7 mouse cellular contexts compared by ENCODE assay signal in the genomic region with DNA sequence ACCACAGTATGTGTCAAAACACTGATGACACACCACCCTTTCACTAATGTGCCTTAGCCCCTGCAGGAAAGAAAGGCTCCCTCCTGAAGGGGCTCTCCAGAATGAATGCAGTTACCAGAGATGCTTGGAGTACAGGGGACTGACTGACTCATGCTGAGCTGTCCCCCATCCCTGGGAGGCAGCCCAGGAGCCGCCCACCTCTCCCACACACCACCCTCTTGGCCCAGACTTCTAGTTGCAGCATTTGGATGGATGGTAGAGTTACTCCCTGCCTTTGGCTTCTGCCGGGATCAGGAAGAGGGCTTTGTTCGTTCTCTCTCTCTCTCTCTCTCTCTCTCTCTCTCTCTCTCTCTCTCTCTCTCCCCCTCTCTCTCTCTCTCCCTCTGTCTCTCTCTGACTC. TPM values are rescaled to one million over a fixed set of nuclear protein-coding genes. Genes with fewer than 3 reads are reported as not detected.
DNase-seq lines count a peak whose midpoint lies in the region; ATAC-seq and TF ChIP-seq lines count a peak whose summit lies in the region.

No protein-coding gene starts in this region.

- peak overlapping the region; percentile 73 for H3K27ac ChIP-seq in lung, embryonic 14.5 days (ENCODE audit: low read depth)
- peak overlapping the region; percentile 34; the same call in 1 of the 2 replicates for H3K27ac ChIP-seq in bone marrow, adult 2 months (ENCODE audit: control insufficient read depth, insufficient read depth, low read depth, low read length, poor library complexity)
- H3K27ac ChIP-seq in forebrain, embryonic 12.5 days, result peak overlapping the region; percentile 54; the same call in 1 of the 2 replicates

- H3K9ac ChIP-seq in lung, embryonic 14.5 days, result no peak overlapping the region
- H3K9ac ChIP-seq in forebrain, embryonic 12.5 days, result no peak overlapping the region

- intact Hi-C loops in left cerebral cortex, postnatal 25 days (cut with DNase I), result loop anchor here (2.0 kb wide), 1 partner anchor 55 kb away; no protein-coding TSS in a partner anchor

- no peaks in the 10 kb centered on the region for H3K9me3 ChIP-seq in lung, embryonic 14.5 days (ENCODE audit: low read depth, low read length)
- no peaks in the 10 kb centered on the region for H3K9me3 ChIP-seq in forebrain, embryonic 12.5 days

- WGBS in lung, embryonic 14.5 days, result 21% methylated on average over 3 of the region's 3 CpGs
- 19% methylated on average over 3 of the region's 3 CpGs for WGBS in lung, adult 2 months
- 20% methylated on average over 3 of the region's 3 CpGs for WGBS in bone marrow, adult 2 months
- 47% methylated on average over 3 of the region's 3 CpGs for WGBS in forebrain, embryonic 12.5 days

- TF ChIP-seq CTCF in lung, embryonic 14.5 days (IDR thresholded peaks at IDR 0.05; ENCODE audit: low read depth), result no peak
- TF ChIP-seq CTCF in lung, adult 2 months (IDR thresholded peaks at IDR 0.05; ENCODE audit: insufficient read depth, low read length), result no peak
- no peak for TF ChIP-seq CTCF in bone marrow, adult 2 months (IDR thresholded peaks at IDR 0.05; ENCODE audit: control insufficient read depth, insufficient read depth, low read length)

- peaks cover 11% of the 10 kb centered on the region; the same call in 1 of the 2 replicates for H3K4me1 ChIP-seq in lung, embryonic 14.5 days (ENCODE audit: insufficient read depth)
- peaks cover 11% of the 10 kb centered on the region; the same call in 1 of the 2 replicates for H3K4me1 ChIP-seq in lung, adult 2 months (ENCODE audit: control insufficient read depth, insufficient read depth, low read length)
- peaks cover 2% of the 10 kb centered on the region; the same call in 1 of the 2 replicates for H3K4me1 ChIP-seq in bone marrow, adult 2 months (ENCODE audit: control insufficient read depth, insufficient read depth, low read length)
- peaks cover 27% of the 10 kb centered on the region for H3K4me1 ChIP-seq in forebrain, embryonic 12.5 days

- H3K4me2 ChIP-seq in lung, embryonic 14.5 days, result peak overlapping the region; percentile 40; the same call in 1 of the 2 replicates
- peak overlapping the region; percentile 30; the same call in 1 of the 2 replicates for H3K4me2 ChIP-seq in forebrain, embryonic 12.5 days

- no peaks in the 10 kb centered on the region for H3K27me3 ChIP-seq in lung, embryonic 14.5 days (ENCODE audit: insufficient read depth, low read length)
- H3K27me3 ChIP-seq in forebrain, embryonic 12.5 days, result peaks cover 15% of the 10 kb centered on the region; the same call in 1 of the 2 replicates

- DNase-seq in lung, embryonic 14.5 days, result no peak
- DNase-seq in lung, adult 2 months, result no peak
- peak; percentile 24 to 76 for DNase-seq in left cerebral cortex, postnatal 25 days (ENCODE audit: low spot score in 2 of 2)
- DNase-seq in testis, postnatal 10 days (ENCODE audit: low spot score), result no peak

- no peak for TF ChIP-seq POLR2A in lung, adult 2 months (IDR thresholded peaks at IDR 0.05; ENCODE audit: borderline replicate concordance, extremely low read depth, low read depth, low read length)
- no peak for TF ChIP-seq POLR2A in bone marrow, adult 2 months (IDR thresholded peaks at IDR 0.05; ENCODE audit: borderline replicate concordance, control insufficient read depth, low read depth, low read length)

- no peak overlapping the region for H3K4me3 ChIP-seq in lung, embryonic 14.5 days (ENCODE audit: low read depth, low read length)
- no peak overlapping the region for H3K4me3 ChIP-seq in lung, adult 2 months (replicated peaks; ENCODE audit: extremely low read depth, low read depth, low read length)
- H3K4me3 ChIP-seq in bone marrow, adult 2 months (replicated peaks; ENCODE audit: control insufficient read depth, low read depth, low read length), result no peak overlapping the region
- no peak overlapping the region for H3K4me3 ChIP-seq in forebrain, embryonic 12.5 days (replicated peaks)

- H3K36me3 ChIP-seq in lung, embryonic 14.5 days (ENCODE audit: insufficient read depth), result no peaks in the 10 kb centered on the region
- no peaks in the 10 kb centered on the region for H3K36me3 ChIP-seq in forebrain, embryonic 12.5 days (replicated peaks)

- peak; percentile 59; the same call in 1 of the 2 replicates for ATAC-seq in lung, embryonic 14.5 days (ENCODE audit: insufficient read depth)
- no peak for ATAC-seq in forebrain, embryonic 12.5 days (ENCODE audit: low FRiP score)
- no peak; the same call in 1 of the 2 replicates for ATAC-seq in megakaryocyte-erythroid progenitor cell, adult 5-6 weeks (replicated peaks; ENCODE audit: low FRiP score, low TSS enrichment, poor library complexity, severe bottlenecking)

RNA-seq across cellular contexts. Expression of gene Jun, which starts 53.4 kb away (rescaled TPM):
- 67.1 and 71.5 TPM in 2 replicates for polyA plus RNA-seq in lung, embryonic 14.5 days (2014; fragmentation: Nextera tagmentation; extraction: Ambion mirVana)
- 176 and 282 TPM in 2 replicates for polyA plus RNA-seq in lung, adult 2 months (2012; rRNA removed)
- 2.0 and 6.9 TPM in 2 replicates for polyA plus RNA-seq in bone marrow, adult 2 months (2011; ENCODE audit: insufficient read depth, insufficient read length, low replicate concordance, missing spikeins)
- polyA plus RNA-seq in forebrain, embryonic 12.5 days (2016; fragmentation: Nextera tagmentation; extraction: Ambion mirVana), result 101 and 107 TPM in 2 replicates
- 10 to 100 TPM; 47.0 to 61.4 TPM for total RNA-seq in left cerebral cortex, postnatal 25 days (2021)
- 14.9 and 15.6 TPM in 2 replicates for total RNA-seq in megakaryocyte-erythroid progenitor cell, adult 5-6 weeks (2014; fragmentation: Nextera tagmentation)
- total RNA-seq in megakaryocyte-erythroid progenitor cell, adult 5-6 weeks (2017), result 167 and 256 TPM in 2 replicates

Comparison
In these comparisons a context has a peak if more than half of its experiments do, and no peak if none do; other contexts are left out.
1. DNase-seq: peak in left cerebral cortex, postnatal 25 days (2 of 2); none in lung, embryonic 14.5 days (single experiment), lung, adult 2 months (single experiment) and testis, postnatal 10 days (single experiment).
2. Peak in every context shown above with its lines, with median percentiles within 50 percentile points of each other: H3K27ac ChIP-seq.